Mouse (Mus musculus) CH12F3 (cell line): ENCODE results near the gene Gabra1.

Source experiments
- in situ Hi-C: fragments of 300-500 bp; cut with MboI; formaldehyde crosslinking; loops from 2 replicates; pipeline ENCODE4 v1.14.3; 2020; ENCODE audit warnings: low sequenced_read_pairs

Gene Gabra1

GRCm38 (mm10) chr11:42182825-42183152 is at the start of gene Gabra1:
Gene Gabra1 (minus strand): TSS chr11:42182930.
- in situ Hi-C loops = no loop called here

- in situ Hi-C loops = no loop called here
These were observed 531 bp downstream of the Gabra1 start for GRCm38 (mm10) chr11:42181973-42182824.

GRCm38 (mm10) chr11:42181426-42181825 is 1.3 kb downstream of the Gabra1 start:
- in situ Hi-C loops = no loop called here

- in situ Hi-C loops = no loop called here
These were observed 3.2 kb downstream of the Gabra1 start for GRCm38 (mm10) chr11:42179535-42179934.

- in situ Hi-C loops = no loop called here
These were observed 4.4 kb downstream of the Gabra1 start for GRCm38 (mm10) chr11:42178296-42178695.

GRCm38 (mm10) chr11:42151396-42151795 is 31.3 kb downstream of the Gabra1 start:
- in situ Hi-C loops = no loop called here

GRCm38 (mm10) chr11:42116931-42117330 is 65.8 kb downstream of the Gabra1 start:
- in situ Hi-C loops = no loop called here

- in situ Hi-C loops = no loop called here
These were observed 72.7 kb downstream of the Gabra1 start for GRCm38 (mm10) chr11:42110051-42110450.

- in situ Hi-C loops = no loop called here
These were observed 73.1 kb downstream of the Gabra1 start for GRCm38 (mm10) chr11:42109627-42110026.

GRCm38 (mm10) chr11:42095556-42095955 is 87.2 kb downstream of the Gabra1 start:
- in situ Hi-C loops = no loop called here
